Mouse (Mus musculus) ES-Bruce4 (cell line): ENCODE data around the gene Ppfia2. TPM values are rescaled to one million over a fixed set of nuclear protein-coding genes. Genes with fewer than 3 reads are reported as not detected.

Experiments used
- H3K27ac ChIP-seq: 2 replicates; pipeline ENCODE4 v1.5.1; 2012; ENCODE audit warnings: low read length, inconsistent platforms; ENCODE audit not compliant: insufficient read depth
- H3K27me3 ChIP-seq: 2 replicates; pipeline ENCODE4 v1.6.1; 2012; ENCODE audit warnings: mild to moderate bottlenecking, low read length, inconsistent platforms; ENCODE audit not compliant: control insufficient read depth, poor library complexity, insufficient read depth, severe bottlenecking
- H3K36me3 ChIP-seq: 2 replicates; pipeline ENCODE4 v1.6.1; 2012; ENCODE audit warnings: inconsistent platforms, mild to moderate bottlenecking, low read length, moderate library complexity; ENCODE audit not compliant: control insufficient read depth, poor library complexity, insufficient read depth, severe bottlenecking
- H3K4me1 ChIP-seq: one replicate; pipeline ENCODE4 v1.8.1; 2011; ENCODE audit warnings: low read length; ENCODE audit not compliant: control insufficient read depth, insufficient read depth
- H3K4me3 ChIP-seq: 2 replicates; pipeline ENCODE4 v1.5.1; 2011; ENCODE audit warnings: low read depth, mild to moderate bottlenecking, low read length
- H3K9ac ChIP-seq: 2 replicates; pipeline ENCODE4 v1.6.1; 2012; ENCODE audit warnings: low read depth, mild to moderate bottlenecking, inconsistent platforms; ENCODE audit not compliant: poor library complexity, severe bottlenecking
- H3K9me3 ChIP-seq: replicated peaks from 2 replicates; pipeline ENCODE4 v1.6.1; 2012; ENCODE audit warnings: mild to moderate bottlenecking, low read length, inconsistent platforms; ENCODE audit not compliant: control insufficient read depth, poor library complexity, insufficient read depth, severe bottlenecking
- CTCF ChIP-seq: IDR thresholded peaks from one replicate; pipeline ENCODE4 v1.8.1; 2011; ENCODE audit warnings: low read depth, low read length
- EP300 ChIP-seq: IDR thresholded peaks from 2 replicates; pipeline ENCODE4 v1.6.1; 2011; ENCODE audit warnings: low read depth, low read length; ENCODE audit not compliant: insufficient read depth
- POLR2A ChIP-seq: IDR thresholded peaks from one replicate; pipeline ENCODE4 v1.8.1; 2011; ENCODE audit warnings: low read length; ENCODE audit not compliant: insufficient read depth
- polyA plus RNA-seq: library from polyadenylated mRNA; stranded (reverse); fragments of >200 nt; gene quantifications from 2 replicates; pipeline ENCODE4 v1.2.4, GENCODE M21; 2011; ENCODE audit warnings: low read depth; ENCODE audit not compliant: missing spikeins, insufficient read depth, insufficient read length

The Ppfia2 gene
- not detected in 2 replicates for polyA plus RNA-seq

DNA sequence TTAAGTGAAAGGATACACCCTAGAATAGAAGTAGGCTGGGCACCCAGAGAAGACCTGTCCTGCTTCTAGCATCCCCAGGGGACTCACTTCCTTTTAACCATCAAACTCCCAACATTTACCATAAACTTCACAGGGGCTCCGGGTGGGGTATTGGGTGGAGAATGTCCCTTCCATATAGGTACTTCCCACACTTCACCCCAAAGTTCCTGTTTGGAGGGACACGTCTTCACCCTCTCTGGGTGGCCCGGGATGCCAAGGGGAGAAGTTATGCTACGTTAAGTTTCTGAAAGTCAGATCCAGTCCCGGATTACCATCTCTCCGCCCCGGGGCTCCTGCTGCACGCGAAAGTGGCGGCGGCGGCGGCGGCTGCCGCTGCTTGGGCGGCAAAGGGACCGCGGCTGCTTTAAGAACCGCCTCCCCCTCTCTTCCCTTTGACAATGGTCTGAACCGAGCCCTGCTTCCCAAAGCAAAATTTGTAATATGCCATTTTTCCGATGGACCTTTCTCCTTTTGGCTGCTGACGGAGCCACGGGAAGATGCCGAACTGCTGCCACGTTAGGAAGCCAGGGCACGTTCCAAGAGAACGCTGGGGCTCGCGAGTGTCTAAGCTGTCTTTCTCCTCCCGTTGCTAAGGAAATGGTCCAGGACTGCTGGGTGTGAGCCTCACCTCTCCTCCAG is at the start of gene Ppfia2:
Ppfia2 (plus strand) TSS at position 485 of the 678 bp plus-strand sequence.
- no peak for TF ChIP-seq EP300
- no peak for TF ChIP-seq CTCF
- no peak for TF ChIP-seq POLR2A
- Histone ChIP-seq H3K4me1 (no peaks in the 10 kb centered on the region), H3K36me3 (no peaks in the 10 kb centered on the region), H3K9ac (no peak within 1 kb of the TSS), H3K4me3 (peak within 1 kb of the TSS; percentile 48), H3K27ac (no peak within 1 kb of the TSS), H3K27me3 (no peaks in the 10 kb centered on the region; the same call in 1 of the 2 replicates), H3K9me3 (no peaks in the 10 kb centered on the region)

DNA sequence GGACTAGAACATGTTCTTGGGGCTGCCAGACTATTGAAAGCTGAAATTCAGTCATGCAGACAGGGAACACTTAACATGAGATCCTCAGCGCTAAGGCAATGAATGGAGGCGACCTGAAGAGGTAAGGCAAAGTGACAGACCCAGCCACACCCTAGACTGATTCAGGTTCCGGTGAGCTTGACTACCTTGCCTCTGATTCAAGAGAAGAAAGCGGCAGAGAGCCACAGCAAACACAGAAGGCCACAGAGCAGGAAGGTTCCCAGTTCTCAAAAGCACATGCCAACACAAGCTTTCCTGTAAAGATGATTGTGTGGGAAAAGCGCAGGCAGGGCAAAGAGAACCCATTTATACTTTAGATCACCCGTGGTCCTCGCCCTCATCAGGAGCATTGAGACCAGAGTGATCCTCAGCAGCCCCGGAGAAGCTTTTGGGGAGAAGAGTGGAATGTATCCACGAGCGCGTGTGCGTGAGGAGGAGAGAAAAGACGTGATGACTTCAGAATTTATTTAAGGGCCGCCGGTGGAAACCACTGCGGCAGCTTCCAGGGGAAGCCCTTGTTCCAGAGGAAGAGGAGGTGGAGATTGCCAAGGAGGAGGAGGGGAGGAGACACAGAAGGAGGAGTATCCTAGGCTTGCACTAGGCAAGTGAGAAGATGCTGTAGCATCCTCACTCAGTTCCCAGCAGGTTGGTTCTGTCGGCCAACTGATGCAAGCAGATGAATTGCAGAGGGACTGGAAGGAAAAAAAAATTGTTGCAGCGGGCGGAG is 1.0 kb upstream of the Ppfia2 start:
- H3K27me3 ChIP-seq, result no peaks in the 10 kb centered on the region; the same call in 1 of the 2 replicates
- no peaks in the 10 kb centered on the region for H3K9me3 ChIP-seq
- no peak overlapping the region for H3K4me3 ChIP-seq
- no peak overlapping the region for H3K27ac ChIP-seq
- H3K9ac ChIP-seq, result no peak overlapping the region
- H3K4me1 ChIP-seq, result no peaks in the 10 kb centered on the region
- TF ChIP-seq EP300, result no peak
- no peak for TF ChIP-seq CTCF
- no peak for TF ChIP-seq POLR2A
- no peaks in the 10 kb centered on the region for H3K36me3 ChIP-seq

DNA sequence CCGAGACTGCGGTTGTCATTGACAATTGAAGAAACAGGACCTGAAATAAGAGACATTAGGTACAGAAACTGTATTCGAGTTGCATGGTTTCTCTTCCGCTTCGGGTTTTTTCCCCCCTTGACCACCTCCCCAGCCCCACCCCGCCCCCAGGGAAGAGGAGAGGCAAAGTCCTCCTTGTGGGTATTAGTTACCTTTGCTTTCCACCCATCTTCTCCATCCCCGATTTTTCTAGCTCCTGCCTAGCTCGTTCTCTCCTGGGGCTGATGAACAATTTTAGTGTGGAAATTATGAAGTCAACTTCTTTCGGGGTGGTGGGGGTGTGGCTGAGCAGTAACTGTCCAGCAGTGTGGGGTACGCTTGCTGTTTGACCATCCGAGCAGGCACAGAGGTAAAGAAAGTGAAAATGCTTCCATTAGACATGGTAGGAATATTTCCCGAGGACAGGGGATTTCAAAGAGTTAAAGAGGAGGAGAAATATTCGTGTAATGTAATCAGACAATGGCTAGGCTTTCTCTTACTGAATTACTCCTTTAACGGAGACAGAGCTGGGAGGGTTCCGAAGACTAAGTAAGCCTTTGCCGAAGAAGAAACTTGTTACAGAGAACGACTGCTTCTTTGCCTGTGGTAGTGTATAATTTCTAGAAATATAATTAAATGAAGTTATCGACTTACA is 530 bp downstream of the Ppfia2 start:
- no peaks in the 10 kb centered on the region for H3K9me3 ChIP-seq
- H3K4me1 ChIP-seq, result no peaks in the 10 kb centered on the region
- no peaks in the 10 kb centered on the region; the same call in 1 of the 2 replicates for H3K27me3 ChIP-seq
- H3K9ac ChIP-seq, result no peak overlapping the region
- peak overlapping the region; percentile 48 for H3K4me3 ChIP-seq
- no peak for TF ChIP-seq POLR2A
- TF ChIP-seq CTCF, result no peak
- no peak for TF ChIP-seq EP300
- no peak overlapping the region for H3K27ac ChIP-seq
- no peaks in the 10 kb centered on the region for H3K36me3 ChIP-seq

DNA sequence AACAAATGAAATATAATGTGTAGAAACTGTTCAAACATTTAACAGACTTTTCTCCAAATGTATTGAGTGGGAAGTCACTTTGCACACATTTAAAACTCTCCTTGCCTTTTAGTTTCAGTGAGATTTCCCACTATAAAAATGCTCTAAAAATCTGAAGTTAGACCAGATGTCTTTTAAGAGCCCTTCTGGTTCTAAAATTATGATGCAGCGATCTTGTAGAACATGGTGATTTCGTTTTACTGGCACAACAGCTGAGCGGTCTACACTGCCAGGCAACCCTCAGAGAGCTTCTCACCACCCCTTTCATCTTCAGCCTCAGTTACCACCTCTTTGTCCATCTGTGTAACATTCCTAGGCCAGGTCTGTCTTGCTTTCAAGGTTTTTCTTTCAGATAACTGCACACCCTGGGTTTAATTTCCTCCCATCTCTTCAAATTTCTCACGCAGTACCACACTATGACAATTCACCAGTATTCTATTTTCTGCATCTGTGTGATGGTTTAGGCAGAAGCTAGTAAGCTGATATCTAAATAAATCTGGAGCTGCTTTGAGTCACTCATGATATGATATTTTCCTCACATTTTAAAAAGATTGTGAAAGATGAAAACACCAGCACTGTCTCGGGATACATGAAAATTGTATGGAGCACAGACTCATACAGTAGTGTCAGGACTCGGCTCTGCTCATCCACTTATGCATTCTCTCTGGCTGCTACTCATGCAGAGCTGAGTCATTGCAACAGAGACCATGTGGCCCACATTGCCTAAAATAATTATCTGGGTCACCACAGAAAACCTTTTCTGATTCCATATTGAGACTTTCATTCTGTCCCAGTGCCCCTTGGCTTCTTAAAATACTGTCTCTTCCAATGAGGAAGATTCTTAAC is 39.4 kb downstream of the Ppfia2 start:
- no peak overlapping the region for H3K27ac ChIP-seq
- H3K9ac ChIP-seq, result no peak overlapping the region
- TF ChIP-seq CTCF (no peak), EP300 (no peak), POLR2A (no peak)
- H3K4me3 ChIP-seq, result no peak overlapping the region
- no peaks in the 10 kb centered on the region for H3K36me3 ChIP-seq
- H3K9me3 ChIP-seq, result no peaks in the 10 kb centered on the region
- no peaks in the 10 kb centered on the region for H3K4me1 ChIP-seq
- no peaks in the 10 kb centered on the region for H3K27me3 ChIP-seq

DNA sequence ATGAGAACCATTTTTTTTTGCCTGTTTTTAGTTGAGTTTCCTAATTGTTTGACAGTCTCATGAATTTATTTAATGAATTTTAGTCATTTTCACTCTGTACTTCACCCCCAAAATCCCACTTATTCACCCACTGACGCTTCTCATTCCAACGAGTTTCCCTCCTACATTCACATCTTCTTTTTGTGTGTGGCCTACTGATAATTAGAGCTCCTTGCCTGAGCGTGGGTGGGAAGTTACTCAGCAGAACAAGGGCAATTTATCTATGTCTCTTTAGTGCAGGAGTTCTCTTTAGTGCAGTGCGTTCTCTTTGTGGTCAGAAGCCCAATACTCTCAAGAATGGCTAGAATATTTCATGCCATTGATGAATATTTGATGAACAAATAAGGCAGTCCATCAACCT is 95.9 kb downstream of the Ppfia2 start:
- no peaks in the 10 kb centered on the region for H3K4me1 ChIP-seq
- TF ChIP-seq POLR2A, result no peak
- TF ChIP-seq CTCF, result no peak
- TF ChIP-seq EP300, result no peak
- no peak overlapping the region for H3K27ac ChIP-seq
- H3K27me3 ChIP-seq, result no peaks in the 10 kb centered on the region
- no peak overlapping the region for H3K4me3 ChIP-seq
- H3K36me3 ChIP-seq, result no peaks in the 10 kb centered on the region
- no peak overlapping the region for H3K9ac ChIP-seq
- H3K9me3 ChIP-seq, result no peaks in the 10 kb centered on the region
